Mouse (Mus musculus): ENCODE results near the gene Pold4. TPM values are rescaled to one million over a fixed set of nuclear protein-coding genes. Genes with fewer than 3 reads are reported as not detected.

The Pold4 gene
- polyA plus RNA-seq, 1 experiment from 2014 or later: 8.8 TPM

Small RNAs within 50 kb of the gene (microRNA-seq; reads per million reads assigned to microRNA genes)
- gene Gm26115 (ENCODE audit: insufficient number of aligned reads) (not detected), gene Mir6985 (ENCODE audit: insufficient number of aligned reads) (not detected)

Other genes starting within 250 kb of the Pold4 start
- 1.7 and 2.3 TPM in 2 replicates for gene Acy3, start 245.3 kb upstream of the Pold4 start, polyA plus RNA-seq (2014; fragmentation: Nextera tagmentation; extraction: Ambion mirVana)
- gene Tbx10, start 239.1 kb upstream of the Pold4 start, polyA plus RNA-seq (2014; fragmentation: Nextera tagmentation; extraction: Ambion mirVana): not detected in 2 replicates
- 21.2 and 21.9 TPM in 2 replicates for gene Nudt8, start 231.3 kb upstream of the Pold4 start, polyA plus RNA-seq (2014; fragmentation: Nextera tagmentation; extraction: Ambion mirVana)
- 3.0 TPM in 2 replicates for gene Gm49405, start 231.3 kb upstream of the Pold4 start, polyA plus RNA-seq (2014; fragmentation: Nextera tagmentation; extraction: Ambion mirVana)
- 3.8 and 4.2 TPM in 2 replicates for gene Doc2g, start 228.6 kb upstream of the Pold4 start, polyA plus RNA-seq (2014; fragmentation: Nextera tagmentation; extraction: Ambion mirVana)
- gene Ndufv1, start 219.1 kb upstream of the Pold4 start, polyA plus RNA-seq (2014; fragmentation: Nextera tagmentation; extraction: Ambion mirVana): 174 and 198 TPM in 2 replicates
- 347 and 365 TPM in 2 replicates for gene Gstp1, start 193.9 kb upstream of the Pold4 start, polyA plus RNA-seq (2014; fragmentation: Nextera tagmentation; extraction: Ambion mirVana)
- 1.4 and 1.8 TPM in 2 replicates for gene Gstp2, start 185.9 kb upstream of the Pold4 start, polyA plus RNA-seq (2014; fragmentation: Nextera tagmentation; extraction: Ambion mirVana)
- not detected in 2 replicates for gene Gstp3, start 172.3 kb upstream of the Pold4 start, polyA plus RNA-seq (2014; fragmentation: Nextera tagmentation; extraction: Ambion mirVana)
- not detected in 2 replicates for gene Cabp2, start 150.3 kb upstream of the Pold4 start, polyA plus RNA-seq (2014; fragmentation: Nextera tagmentation; extraction: Ambion mirVana)
- gene Cdk2ap2, start 134.7 kb upstream of the Pold4 start, polyA plus RNA-seq (2014; fragmentation: Nextera tagmentation; extraction: Ambion mirVana): 73.6 and 83.9 TPM in 2 replicates
- gene Pitpnm1, start 131.9 kb upstream of the Pold4 start, polyA plus RNA-seq (2014; fragmentation: Nextera tagmentation; extraction: Ambion mirVana): 13.9 and 18.0 TPM in 2 replicates
- 52.3 and 59.0 TPM in 2 replicates for gene Aip, start 106.0 kb upstream of the Pold4 start, polyA plus RNA-seq (2014; fragmentation: Nextera tagmentation; extraction: Ambion mirVana)
- gene Gpr152, start 92.1 kb upstream of the Pold4 start, polyA plus RNA-seq (2014; fragmentation: Nextera tagmentation; extraction: Ambion mirVana): not detected in 2 replicates
- gene Cabp4, start 87.9 kb upstream of the Pold4 start, polyA plus RNA-seq (2014; fragmentation: Nextera tagmentation; extraction: Ambion mirVana): not detected in 2 replicates
- 119 and 128 TPM in 2 replicates for gene Coro1b, start 83.3 kb upstream of the Pold4 start, polyA plus RNA-seq (2014; fragmentation: Nextera tagmentation; extraction: Ambion mirVana)
- gene Ptprcap, start 78.3 kb upstream of the Pold4 start, polyA plus RNA-seq (2014; fragmentation: Nextera tagmentation; extraction: Ambion mirVana): 0.52 and 0.96 TPM in 2 replicates
- 50.1 and 55.8 TPM in 2 replicates for gene Rps6kb2, start 68.5 kb upstream of the Pold4 start, polyA plus RNA-seq (2014; fragmentation: Nextera tagmentation; extraction: Ambion mirVana)
- gene Carns1, start 56.4 kb upstream of the Pold4 start, polyA plus RNA-seq (2014; fragmentation: Nextera tagmentation; extraction: Ambion mirVana): 3.1 and 3.2 TPM in 2 replicates
- gene Tbc1d10c, start 40.6 kb upstream of the Pold4 start, polyA plus RNA-seq (2014; fragmentation: Nextera tagmentation; extraction: Ambion mirVana): 0.43 and 1.3 TPM in 2 replicates
- 856 and 864 TPM in 2 replicates for gene Ppp1ca, start 39.8 kb upstream of the Pold4 start, polyA plus RNA-seq (2014; fragmentation: Nextera tagmentation; extraction: Ambion mirVana)
- gene Rad9a, start 30.2 kb upstream of the Pold4 start, polyA plus RNA-seq (2014; fragmentation: Nextera tagmentation; extraction: Ambion mirVana): 49.9 and 52.6 TPM in 2 replicates
- 1.0 and 1.8 TPM in 2 replicates for gene Clcf1, start 17.7 kb upstream of the Pold4 start, polyA plus RNA-seq (2014; fragmentation: Nextera tagmentation; extraction: Ambion mirVana)
- not detected in 2 replicates for gene AC109138.7, start 17.5 kb upstream of the Pold4 start, polyA plus RNA-seq (2014; fragmentation: Nextera tagmentation; extraction: Ambion mirVana)
- 3.3 and 4.2 TPM in 2 replicates for gene Ssh3, start 37.3 kb downstream of the Pold4 start, polyA plus RNA-seq (2014; fragmentation: Nextera tagmentation; extraction: Ambion mirVana)
- 9.5 and 12.1 TPM in 2 replicates for gene Ankrd13d, start 51.2 kb downstream of the Pold4 start, polyA plus RNA-seq (2014; fragmentation: Nextera tagmentation; extraction: Ambion mirVana)
- gene Grk2, start 74.3 kb downstream of the Pold4 start, polyA plus RNA-seq (2014; fragmentation: Nextera tagmentation; extraction: Ambion mirVana): 18.1 and 19.7 TPM in 2 replicates
- 57.9 and 60.8 TPM in 2 replicates for gene Kdm2a, start 166.4 kb downstream of the Pold4 start, polyA plus RNA-seq (2014; fragmentation: Nextera tagmentation; extraction: Ambion mirVana)
- gene Rhod, start 207.5 kb downstream of the Pold4 start, polyA plus RNA-seq (2014; fragmentation: Nextera tagmentation; extraction: Ambion mirVana): 10.9 and 13.4 TPM in 2 replicates
- 1.1 and 1.7 TPM in 2 replicates for gene Syt12, start 245.5 kb downstream of the Pold4 start, polyA plus RNA-seq (2014; fragmentation: Nextera tagmentation; extraction: Ambion mirVana)

Measured in forebrain, embryonic 11.5 days (tissue).